Comparison of ENCODE assay signal across 25 mouse cellular contexts in the genomic region with DNA sequence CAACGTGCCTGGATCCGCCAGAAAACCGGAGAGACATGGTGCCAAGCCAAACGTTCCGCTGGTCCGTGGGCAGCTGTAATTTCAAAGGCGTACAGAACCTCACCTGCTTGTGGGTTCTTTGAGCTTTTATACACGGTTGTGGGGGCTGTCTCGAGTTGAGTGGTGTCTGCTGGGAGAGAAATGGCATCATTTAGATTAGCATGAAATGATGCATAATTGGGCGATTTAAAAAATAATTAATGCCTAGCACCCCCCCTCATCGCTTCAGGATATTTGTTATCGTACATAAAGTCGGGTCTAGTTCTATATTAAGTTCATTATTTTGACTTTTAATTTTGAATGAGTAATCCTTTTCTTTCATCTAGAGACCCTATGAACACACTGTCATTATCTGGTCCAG. TPM values are rescaled to one million over a fixed set of nuclear protein-coding genes. Genes with fewer than 3 reads are reported as not detected.
DNase-seq lines count a peak whose midpoint lies in the region; ATAC-seq and TF ChIP-seq lines count a peak whose summit lies in the region.
"Had no signal": no experiment of that assay in that cellular context is flagged by ENCODE, and none has a peak within 500 bp of the region (broad histone marks: within the 10 kb centered on the region; RNA-seq: fewer than 3 reads in every experiment).

Krt28 (minus strand) TSS at position 101 of the 400 bp plus-strand sequence.

- no peak within 1 kb of the TSS for H3K4me3 ChIP-seq in embryonic facial prominence, embryonic 15.5 days (replicated peaks)
- H3K4me3 ChIP-seq in embryonic facial prominence, embryonic 10.5 days: no peak within 1 kb of the TSS
- H3K4me3 ChIP-seq in testis, adult 2 months (ENCODE audit: control insufficient read depth, low read depth, low read length): peak within 1 kb of the TSS; percentile 1; the same call in 1 of the 2 replicates
- H3K4me3 ChIP-seq in E14TG2a.4 (replicated peaks; ENCODE audit: low read length) (peak within 1 kb of the TSS; percentile 53; the same call in 1 of the 2 replicates), ES-E14 (ENCODE audit: insufficient read depth in 1 of 2, low read depth in 1 of 2, low read length in 2 of 2, poor library complexity in 1 of 2, severe bottlenecking in 1 of 2) (peak within 1 kb of the TSS; percentile 6 to 40; a peak in 2 of 4 replicates)
- H3K4me3 ChIP-seq in cerebellum, adult 2 months (replicated peaks; ENCODE audit: insufficient read depth, low read depth, low read length): no peak within 1 kb of the TSS
- H3K4me3 ChIP-seq in forebrain, embryonic 14.5 days (ENCODE audit: low read depth, low read length): no peak within 1 kb of the TSS

- no peaks in the 10 kb centered on the region for H3K9me3 ChIP-seq in embryonic facial prominence, embryonic 15.5 days (replicated peaks)
- H3K9me3 ChIP-seq in embryonic facial prominence, embryonic 10.5 days: no peaks in the 10 kb centered on the region
- H3K9me3 ChIP-seq in E14TG2a.4 (ENCODE audit: low read length): no peaks in the 10 kb centered on the region
- H3K9me3 ChIP-seq in ES-E14 (ENCODE audit: control insufficient read depth, insufficient read depth, low read depth, low read length): no peaks in the 10 kb centered on the region
- H3K9me3 ChIP-seq in forebrain, embryonic 14.5 days (replicated peaks; ENCODE audit: control insufficient read depth, low read length): no peaks in the 10 kb centered on the region
- H3K9me3 ChIP-seq: G1E had no signal

- no peaks in the 10 kb centered on the region for H3K27me3 ChIP-seq in embryonic facial prominence, embryonic 15.5 days
- H3K27me3 ChIP-seq in embryonic facial prominence, embryonic 10.5 days (replicated peaks; ENCODE audit: low read depth, poor library complexity, severe bottlenecking): no peaks in the 10 kb centered on the region
- no peaks in the 10 kb centered on the region for H3K27me3 ChIP-seq in testis, adult 2 months (ENCODE audit: control insufficient read depth, insufficient read depth, low read length)
- H3K27me3 ChIP-seq in E14TG2a.4 (ENCODE audit: insufficient read depth, low read length): peaks cover 13% of the 10 kb centered on the region
- H3K27me3 ChIP-seq in cerebellum, adult 2 months (ENCODE audit: control insufficient read depth, insufficient read depth, low read length): no peaks in the 10 kb centered on the region
- no peaks in the 10 kb centered on the region for H3K27me3 ChIP-seq in forebrain, embryonic 14.5 days (replicated peaks; ENCODE audit: control insufficient read depth, insufficient read depth, low read length)

- H3K9ac ChIP-seq in embryonic facial prominence, embryonic 15.5 days: no peak within 1 kb of the TSS
- no peak within 1 kb of the TSS for H3K9ac ChIP-seq in ES-E14 (ENCODE audit: insufficient read depth, low read depth, low read length, poor library complexity, severe bottlenecking)
- H3K9ac ChIP-seq in forebrain, embryonic 14.5 days (ENCODE audit: low read length): no peak within 1 kb of the TSS

- no peak for ATAC-seq in embryonic facial prominence, embryonic 15.5 days (ENCODE audit: insufficient number of reproducible peaks, low FRiP score, low TSS enrichment, low read depth)
- ATAC-seq in forebrain, embryonic 14.5 days: no peak
- ATAC-seq: activated CD4-positive, CD25-positive, alpha-beta regulatory T cell, adult 4 months; CD4-positive, CD25-positive, alpha-beta regulatory T cell, adult 4 months; Patski had no signal

- WGBS in embryonic facial prominence, embryonic 15.5 days: 77% methylated on average over 13 of the region's 13 CpGs
- WGBS in embryonic facial prominence, embryonic 10.5 days: 86% methylated on average over 13 of the region's 13 CpGs
- WGBS in cerebellum, adult 2 months: 71% methylated on average over 13 of the region's 13 CpGs
- WGBS in forebrain, embryonic 14.5 days: 86% methylated on average over 13 of the region's 13 CpGs

- in situ Hi-C loops in ES-E14 (cut with MboI; ENCODE audit: low sequenced_read_pairs in 2 of 2, unreplicated experiment in 2 of 2): loop anchor here in 1 of 2 experiments (25.0 kb wide), 1 partner anchor 912 kb away; no protein-coding TSS in a partner anchor

- H3K36me3 ChIP-seq in embryonic facial prominence, embryonic 15.5 days: no peaks in the 10 kb centered on the region
- no peaks in the 10 kb centered on the region for H3K36me3 ChIP-seq in embryonic facial prominence, embryonic 10.5 days (replicated peaks)
- no peaks in the 10 kb centered on the region for H3K36me3 ChIP-seq in testis, adult 2 months (ENCODE audit: control insufficient read depth, insufficient read depth, low read length)
- H3K36me3 ChIP-seq in E14TG2a.4 (ENCODE audit: insufficient read depth, low read length): no peaks in the 10 kb centered on the region
- H3K36me3 ChIP-seq in ES-E14 (ENCODE audit: control insufficient read depth, insufficient read depth, low read length, poor library complexity, severe bottlenecking): no peaks in the 10 kb centered on the region
- no peaks in the 10 kb centered on the region for H3K36me3 ChIP-seq in forebrain, embryonic 14.5 days (ENCODE audit: control insufficient read depth, insufficient read depth, low read length)
- H3K36me3 ChIP-seq: G1E had no signal

- H3K4me2 ChIP-seq in embryonic facial prominence, embryonic 15.5 days (replicated peaks): no peak within 1 kb of the TSS
- H3K4me2 ChIP-seq in forebrain, embryonic 14.5 days (ENCODE audit: low read length): no peak within 1 kb of the TSS

- no peaks in the 10 kb centered on the region for H3K4me1 ChIP-seq in embryonic facial prominence, embryonic 15.5 days
- H3K4me1 ChIP-seq in embryonic facial prominence, embryonic 10.5 days: no peaks in the 10 kb centered on the region
- H3K4me1 ChIP-seq in testis, adult 2 months (ENCODE audit: control insufficient read depth, insufficient read depth, low read length): peaks cover 15% of the 10 kb centered on the region
- H3K4me1 ChIP-seq in E14TG2a.4 (replicated peaks; ENCODE audit: low read depth, low read length): peaks cover 15% of the 10 kb centered on the region; the same call in 1 of the 2 replicates
- H3K4me1 ChIP-seq in ES-E14 (ENCODE audit: control insufficient read depth in 2 of 2, insufficient read depth in 2 of 2, low read length in 2 of 2, poor library complexity in 1 of 2): peaks cover 0 to 2% of the 10 kb centered on the region in 2 experiments; a peak in 1 of 4 replicates
- 0 out of 2 replicates have a peak, but pooled peaks cover 2% of the 10 kb centered on the region for H3K4me1 ChIP-seq in cerebellum, adult 2 months (ENCODE audit: control insufficient read depth, insufficient read depth, low read length)
- no peaks in the 10 kb centered on the region for H3K4me1 ChIP-seq in forebrain, embryonic 14.5 days (ENCODE audit: control insufficient read depth, insufficient read depth, low read length)

- DNase-seq in embryonic facial prominence, embryonic 10.5 days (ENCODE audit: low spot score): no peak
- no peak for DNase-seq in testis, postnatal 10 days (ENCODE audit: low spot score)
- no peak for DNase-seq in ES-E14 (ENCODE audit: low read depth, low spot score)
- DNase-seq in cerebellum, adult 2 months: no peak
- DNase-seq in forebrain, embryonic 14.5 days (ENCODE audit: low spot score): no peak
- DNase-seq: adrenal gland, adult 2 months; adrenal gland, adult 8-10 months; adrenal gland, postnatal 10 days; adrenal gland, postnatal 14 days; adrenal gland, postnatal 25 days; adrenal gland, postnatal 36 days; B cell, adult 2 months; cerebellum, adult 11 months; cerebellum, adult 11-12 months; cerebellum, adult 18-20 months; cerebellum, adult 8-10 months had no signal

- no peak within 1 kb of the TSS for H3K27ac ChIP-seq in embryonic facial prominence, embryonic 15.5 days (replicated peaks)
- no peak within 1 kb of the TSS for H3K27ac ChIP-seq in embryonic facial prominence, embryonic 10.5 days (replicated peaks)
- no peak within 1 kb of the TSS for H3K27ac ChIP-seq in testis, adult 2 months (ENCODE audit: control insufficient read depth, insufficient read depth, low read depth, low read length)
- H3K27ac ChIP-seq in ES-E14 (ENCODE audit: insufficient read depth, low read depth, low read length, poor library complexity, severe bottlenecking): no peak within 1 kb of the TSS
- H3K27ac ChIP-seq in cerebellum, adult 2 months (ENCODE audit: insufficient read depth, low read length): no peak within 1 kb of the TSS
- no peak within 1 kb of the TSS for H3K27ac ChIP-seq in forebrain, embryonic 14.5 days (ENCODE audit: low read depth, low read length)

- TF ChIP-seq POLR2A in testis, adult 2 months (IDR thresholded peaks at IDR 0.05; ENCODE audit: control insufficient read depth, low read depth, low read length): no peak
- TF ChIP-seq POLR2A in cerebellum, adult 2 months (IDR thresholded peaks at IDR 0.05; ENCODE audit: borderline replicate concordance, insufficient read depth, low read length): no peak

- TF ChIP-seq CTCF in testis, adult 2 months (IDR thresholded peaks at IDR 0.05; ENCODE audit: control insufficient read depth, insufficient read depth, insufficient replicate concordance, low read depth, low read length): no peak
- TF ChIP-seq CTCF in E14TG2a.4 (conservative IDR thresholded peaks at IDR 0.05; ENCODE audit: low read length): no peak
- no peak for TF ChIP-seq CTCF in cerebellum, adult 2 months (IDR thresholded peaks at IDR 0.05; ENCODE audit: borderline replicate concordance, insufficient read depth, low read depth, low read length)

TF ChIP-seq in ES-E14, 5 proteins besides CTCF, POLR2A, EP300 and RAD21:
- TF ChIP-seq ZNF384 (IDR thresholded peaks at IDR 0.05; ENCODE audit: low read depth, low read length) (no peak), HCFC1 (IDR thresholded peaks at IDR 0.05; ENCODE audit: borderline replicate concordance, insufficient read depth, low read length) (no peak), ZC3H11A (IDR thresholded peaks at IDR 0.05; ENCODE audit: borderline replicate concordance, low read depth, low read length) (no peak), CHD2 (IDR thresholded peaks at IDR 0.05; ENCODE audit: low read depth, low read length) (no peak), MAFK (IDR thresholded peaks at IDR 0.05; ENCODE audit: insufficient read depth, low read depth, low read length) (no peak)

RNA-seq across cellular contexts. Expression of gene Krt28, which starts in this region (rescaled TPM):
- 19.5 and 36.8 TPM in 2 replicates for polyA plus RNA-seq in embryonic facial prominence, embryonic 15.5 days (2015; fragmentation: Nextera tagmentation; extraction: Ambion mirVana)
- 0.26 and 0.39 TPM in 2 replicates for polyA plus RNA-seq in embryonic facial prominence, embryonic 10.5 days (2016; fragmentation: Nextera tagmentation; extraction: Ambion mirVana)
- polyA plus RNA-seq in testis, adult 2 months (2012; rRNA removed): 0.11 and 0.25 TPM in 2 replicates
- 0.18 and 0.32 TPM in 2 replicates for total RNA-seq in ES-E14 (2012; rRNA removed)
- polyA plus RNA-seq in cerebellum, adult 2 months (2012; rRNA removed): 2.5 and 2.6 TPM in 2 replicates
- 0.17 and 0.34 TPM in 2 replicates for polyA plus RNA-seq in forebrain, embryonic 14.5 days (2014; fragmentation: Nextera tagmentation; extraction: Ambion mirVana)
- total RNA-seq: adrenal gland, adult 18-20 months; adrenal gland, adult 2 months; adrenal gland, adult 8-10 months; adrenal gland, postnatal 14 days; adrenal gland, postnatal 25 days; adrenal gland, postnatal 36 days; MEL had no signal
- polyA plus RNA-seq: activated CD4-positive, CD25-positive, alpha-beta regulatory T cell, adult 4 months; adrenal gland, adult 2 months; CD4-positive, CD25-positive, alpha-beta regulatory T cell, adult 4 months; G1E; Patski had no signal

Comparison
In these comparisons a context has a peak if more than half of its experiments do, and no peak if none do; other contexts are left out.
1. H3K4me3 ChIP-seq: peak in testis, adult 2 months (single experiment), E14TG2a.4 (single experiment) and ES-E14 (2 of 2); none in embryonic facial prominence, embryonic 15.5 days (single experiment), embryonic facial prominence, embryonic 10.5 days (single experiment), cerebellum, adult 2 months (single experiment) and forebrain, embryonic 14.5 days (single experiment).